Comparison of ENCODE assay signal across 22 mouse cellular contexts in the genomic region with DNA sequence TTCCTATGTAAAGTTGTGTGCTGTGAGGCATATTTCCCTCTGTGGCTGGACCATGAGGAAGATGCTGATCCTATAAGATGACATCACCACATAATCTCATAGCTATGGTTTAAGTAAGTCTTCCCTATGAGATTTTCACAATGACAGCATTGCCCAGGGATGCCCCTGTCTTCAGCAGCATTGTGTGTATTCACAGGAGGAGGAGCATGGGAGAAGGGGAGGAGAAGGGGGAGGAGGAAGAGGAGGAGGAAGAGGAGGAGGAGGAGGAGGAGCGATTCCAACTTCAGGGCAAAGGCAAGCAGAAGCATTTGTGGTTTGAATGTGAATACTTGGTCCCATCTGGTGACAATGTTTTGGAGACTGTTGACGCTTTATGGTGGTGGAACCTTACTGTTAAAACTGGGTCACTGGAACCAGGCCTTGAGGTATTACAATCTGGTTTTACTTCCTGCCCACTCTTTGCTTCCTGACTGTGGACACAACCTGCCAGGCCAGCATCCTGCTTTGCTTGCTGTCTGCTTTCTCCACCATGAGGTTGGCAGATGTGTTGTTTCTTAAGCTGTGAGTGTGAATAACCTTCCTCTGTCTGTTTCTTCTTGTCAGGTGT.
DNase-seq lines count a peak whose midpoint lies in the region; ATAC-seq and TF ChIP-seq lines count a peak whose summit lies in the region.
"Had no signal": no experiment of that assay in that cellular context is flagged by ENCODE, and none has a peak within 500 bp of the region (broad histone marks: within the 10 kb centered on the region; RNA-seq: fewer than 3 reads in every experiment).

No protein-coding gene starts in this region.

- H3K4me1 ChIP-seq in heart, embryonic 12.5 days (replicated peaks) = no peaks in the 10 kb centered on the region
- peaks cover 0 to 10% of the 10 kb centered on the region in 2 experiments; a peak in 2 of 4 replicates for H3K4me1 ChIP-seq in liver, embryonic 14.5 days (replicated peaks; ENCODE audit: control insufficient read depth in 2 of 2, insufficient read depth in 2 of 2, low read length in 1 of 2)
- H3K4me1 ChIP-seq in kidney, embryonic 15.5 days = no peaks in the 10 kb centered on the region
- H3K4me1 ChIP-seq: limb, embryonic 12.5 days had no signal

- H3K27me3 ChIP-seq in heart, embryonic 12.5 days (replicated peaks) = no peaks in the 10 kb centered on the region
- H3K27me3 ChIP-seq in liver, embryonic 14.5 days (ENCODE audit: control insufficient read depth, insufficient read depth, low read length) = no peaks in the 10 kb centered on the region
- no peaks in the 10 kb centered on the region for H3K27me3 ChIP-seq in kidney, embryonic 15.5 days
- H3K27me3 ChIP-seq: limb, embryonic 12.5 days; midbrain, embryonic 12.5 days had no signal

- H3K9me3 ChIP-seq in heart, embryonic 12.5 days (replicated peaks) = no peaks in the 10 kb centered on the region
- H3K9me3 ChIP-seq in liver, embryonic 14.5 days (ENCODE audit: control insufficient read depth, low read length) = no peaks in the 10 kb centered on the region
- H3K9me3 ChIP-seq in kidney, embryonic 15.5 days (replicated peaks) = no peaks in the 10 kb centered on the region
- H3K9me3 ChIP-seq: forebrain, embryonic 10.5 days; limb, embryonic 12.5 days; midbrain, embryonic 12.5 days had no signal

- ATAC-seq in heart, embryonic 12.5 days (ENCODE audit: insufficient number of reproducible peaks, low FRiP score) = 0 out of 2 replicates have a peak, but pooled peaks have one; percentile 69
- ATAC-seq in liver, embryonic 14.5 days (ENCODE audit: insufficient read depth) = peak; percentile 54; the same call in 1 of the 2 replicates
- ATAC-seq in kidney, embryonic 15.5 days (replicated peaks; ENCODE audit: low FRiP score) = no peak
- ATAC-seq: inflammation-experienced regulatory T-cells, adult 6 months had no signal

- 94% methylated on average over 2 of the region's 2 CpGs for WGBS in heart, embryonic 12.5 days
- WGBS in liver, embryonic 14.5 days (ENCODE audit: insufficient replicate concordance) = 72% methylated on average over 2 of the region's 2 CpGs
- WGBS in kidney, embryonic 15.5 days = 78% methylated on average over 2 of the region's 2 CpGs

- H3K4me3 ChIP-seq in heart, embryonic 12.5 days = no peak overlapping the region
- H3K4me3 ChIP-seq in liver, embryonic 14.5 days (ENCODE audit: insufficient read depth in 1 of 2, low read depth in 2 of 2, low read length in 2 of 2) = no peak overlapping the region
- H3K4me3 ChIP-seq in kidney, embryonic 15.5 days (replicated peaks) = no peak overlapping the region
- H3K4me3 ChIP-seq: forebrain, embryonic 10.5 days; limb, embryonic 12.5 days; midbrain, embryonic 12.5 days had no signal

- DNase-seq in heart, adult 11 months = no peak
- peak; percentile 15 for DNase-seq in right cerebral cortex, adult 18-20 months
- no peak for DNase-seq in right cerebral cortex, postnatal 36 days (ENCODE audit: low spot score in 2 of 2)
- DNase-seq in liver, embryonic 14.5 days (ENCODE audit: low read depth in 3 of 3, low spot score in 3 of 3) = no peak
- no peak for DNase-seq in gastrocnemius, postnatal 36 days
- DNase-seq: adrenal gland, adult 8-10 months; B cell, adult 2 months; embryo, embryonic 11 days; gastrocnemius, postnatal 10 days; kidney, adult 8-10 months; kidney, postnatal 36 days; layer of hippocampus, adult 9-11 months; lung, embryonic 14.5 days; lung, postnatal 36 days; right cerebral cortex, postnatal 4 days had no signal

- no peaks in the 10 kb centered on the region for H3K36me3 ChIP-seq in heart, embryonic 12.5 days
- H3K36me3 ChIP-seq in liver, embryonic 14.5 days (replicated peaks; ENCODE audit: control insufficient read depth, insufficient read depth, low read depth) = no peaks in the 10 kb centered on the region
- no peaks in the 10 kb centered on the region for H3K36me3 ChIP-seq in kidney, embryonic 15.5 days
- H3K36me3 ChIP-seq: forebrain, embryonic 10.5 days; limb, embryonic 12.5 days; midbrain, embryonic 12.5 days had no signal

- intact Hi-C loops in gastrocnemius, postnatal 36 days (cut with DNase I) = no loop called here

- H3K9ac ChIP-seq in heart, embryonic 12.5 days = no peak overlapping the region
- H3K9ac ChIP-seq in liver, embryonic 14.5 days (replicated peaks) = 0 out of 2 replicates have a peak overlapping the region, but pooled peaks have one; percentile 13
- H3K9ac ChIP-seq in kidney, embryonic 15.5 days = no peak overlapping the region
- H3K9ac ChIP-seq: limb, embryonic 12.5 days; lung, embryonic 14.5 days; midbrain, embryonic 12.5 days had no signal

- TF ChIP-seq CTCF in liver, embryonic 14.5 days (IDR thresholded peaks at IDR 0.05; ENCODE audit: low read depth) = no peak

- no peak overlapping the region for H3K4me2 ChIP-seq in heart, embryonic 12.5 days
- H3K4me2 ChIP-seq in liver, embryonic 14.5 days (ENCODE audit: low read depth) = no peak overlapping the region
- no peak overlapping the region for H3K4me2 ChIP-seq in kidney, embryonic 15.5 days
- H3K4me2 ChIP-seq: limb, embryonic 12.5 days; lung, embryonic 14.5 days; midbrain, embryonic 12.5 days had no signal

- no peak for TF ChIP-seq EP300 in liver, embryonic 14.5 days (IDR thresholded peaks at IDR 0.05; ENCODE audit: low read depth)

- no peak overlapping the region for H3K27ac ChIP-seq in heart, embryonic 12.5 days (ENCODE audit: poor library complexity, severe bottlenecking)
- H3K27ac ChIP-seq in liver, embryonic 14.5 days = no peak overlapping the region
- H3K27ac ChIP-seq in kidney, embryonic 15.5 days = no peak overlapping the region
- H3K27ac ChIP-seq: forebrain, embryonic 10.5 days; limb, embryonic 12.5 days; stomach, postnatal 0 days had no signal
